Mouse (Mus musculus): ENCODE measurements around the gene Adra2b.

The Adra2b gene

DNA sequence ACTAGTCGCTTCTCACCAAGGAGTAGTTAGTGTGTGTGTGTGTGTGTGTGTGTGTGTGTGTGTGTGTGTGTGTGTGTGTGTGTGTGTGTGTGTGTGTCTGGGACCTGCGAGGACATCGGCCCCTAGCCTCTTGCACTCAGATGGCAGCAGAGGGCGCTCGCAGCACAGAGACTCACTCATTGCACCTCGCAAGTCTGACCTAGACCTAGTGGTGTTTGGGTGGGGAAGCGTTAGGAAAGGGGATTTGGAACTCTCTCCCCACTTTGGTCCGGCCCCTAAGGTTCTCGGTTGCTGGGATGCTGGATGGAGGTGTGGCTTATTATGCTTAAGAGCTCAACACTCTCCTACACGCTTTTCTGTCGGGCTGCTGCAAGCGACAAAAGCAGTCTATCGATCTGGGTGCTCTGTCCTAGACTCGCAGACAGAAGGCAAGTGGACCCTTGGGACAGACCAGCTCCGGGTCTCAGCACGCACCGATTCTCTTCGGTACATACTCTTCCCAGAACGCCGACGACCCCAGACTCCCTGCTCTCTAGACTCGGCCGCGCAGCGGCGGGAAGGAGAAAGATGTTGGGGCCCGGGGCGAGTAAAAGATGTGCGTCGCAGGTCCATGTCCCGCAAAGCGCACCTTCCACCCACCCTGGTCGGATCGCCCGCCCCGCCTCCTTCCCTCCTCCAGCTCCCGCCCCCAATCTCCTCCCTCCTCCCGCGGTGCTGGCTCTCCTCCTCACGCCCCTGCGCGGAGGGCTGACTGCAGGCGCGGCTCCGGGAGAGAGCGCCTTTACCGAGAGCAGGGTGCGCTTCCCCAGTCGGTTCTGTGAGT, at the start of gene Adra2b:
Adra2b (plus strand) TSS at position 750 of the 823 bp plus-strand sequence.
- DNase-seq (ENCODE audit: low read depth, low spot score), result peak; percentile 95

DNA sequence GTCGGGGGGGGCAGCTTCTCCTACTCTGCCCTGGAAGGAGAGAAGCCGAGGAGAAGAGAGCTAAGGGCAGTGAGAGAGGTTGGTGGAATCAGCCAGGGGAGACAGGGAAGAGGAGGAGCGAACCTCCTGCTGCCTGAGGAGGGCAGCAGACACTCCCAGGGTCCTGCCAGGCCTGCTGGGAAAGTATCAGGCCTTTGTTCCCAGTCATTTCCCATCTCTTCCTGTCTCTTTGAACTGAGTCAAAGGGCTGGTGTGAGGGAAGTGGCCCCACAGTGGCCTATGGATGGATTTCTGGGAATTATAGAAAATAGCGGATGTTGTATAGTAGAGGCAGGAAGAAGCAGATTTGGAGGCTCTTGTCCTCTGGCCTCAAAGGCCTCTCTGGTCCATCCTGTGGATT, 49.1 kb upstream of the Adra2b start:
- peak; percentile 27 for DNase-seq (ENCODE audit: low read depth, low spot score)

DNA sequence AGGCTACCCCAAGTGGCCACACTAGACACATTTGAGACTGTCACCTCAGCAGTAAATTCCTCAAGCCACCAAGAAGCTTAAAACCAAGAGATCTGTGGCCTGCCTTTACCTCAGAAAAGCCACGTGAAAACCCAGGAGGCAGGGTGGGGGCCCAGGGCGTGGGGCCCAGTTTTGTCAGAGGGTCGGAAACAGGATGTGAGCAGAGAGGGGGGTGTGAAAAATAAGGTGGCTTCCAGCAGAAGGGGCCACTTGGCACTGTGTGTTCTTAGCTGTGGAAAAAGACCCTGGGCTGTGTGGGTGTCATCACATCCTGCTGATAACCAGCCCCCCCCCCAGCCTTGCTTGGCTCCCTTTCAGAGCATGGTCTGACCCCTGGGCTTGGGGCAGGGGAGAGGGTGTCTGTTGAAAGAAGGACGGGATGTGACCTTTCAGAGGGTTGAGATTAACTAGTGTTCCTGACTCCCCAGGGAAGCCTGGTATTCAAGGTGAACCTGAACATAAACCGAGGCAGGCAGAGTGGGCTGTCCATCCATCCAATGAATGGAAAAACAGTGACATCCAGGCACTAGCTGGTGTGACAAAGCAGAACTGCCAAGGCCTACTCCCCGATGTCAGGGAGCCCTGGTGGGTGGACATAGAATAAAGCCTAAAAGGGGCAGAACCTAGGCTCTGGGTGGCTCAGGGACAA, 48.4 kb upstream of the Adra2b start:
- DNase-seq (ENCODE audit: low read depth, low spot score), result no peak

DNA sequence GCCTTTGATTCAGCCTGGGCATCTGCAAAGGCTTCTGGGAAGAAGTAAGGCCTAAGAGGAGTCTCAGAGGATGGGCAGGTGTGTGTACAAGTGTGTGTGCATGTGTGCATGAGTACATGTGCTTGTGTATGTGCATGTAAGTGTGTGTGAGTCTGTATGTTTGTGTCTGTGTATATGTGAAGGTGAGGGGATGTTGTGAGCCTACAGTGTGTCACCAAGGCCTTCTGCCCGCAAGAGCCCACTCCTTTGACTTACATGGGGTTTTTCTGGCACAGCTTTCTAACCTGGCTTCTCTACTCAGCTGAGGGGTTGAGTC, 47.9 kb upstream of the Adra2b start:
- no peak for DNase-seq (ENCODE audit: low read depth, low spot score)

DNA sequence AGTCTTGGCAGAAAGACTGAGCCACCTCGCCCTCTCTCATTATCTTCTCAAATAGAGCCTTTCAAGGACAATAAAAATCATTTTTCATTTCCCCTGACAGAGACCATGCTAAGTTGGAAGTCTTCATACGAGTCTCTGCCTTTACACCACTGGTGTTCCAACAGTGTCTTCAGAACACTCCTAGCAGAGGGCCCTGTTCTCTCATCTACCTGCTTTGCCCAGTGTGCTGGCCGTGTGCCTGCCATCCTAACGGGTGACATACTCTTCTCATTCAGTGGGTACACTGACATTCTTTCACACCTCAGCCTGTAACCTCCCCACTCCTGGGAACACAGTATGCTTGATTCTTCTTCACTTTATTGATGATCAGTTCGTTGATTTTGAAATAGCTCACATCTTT, 46.6 kb upstream of the Adra2b start:
- no peak for DNase-seq (ENCODE audit: low read depth, low spot score)

DNA sequence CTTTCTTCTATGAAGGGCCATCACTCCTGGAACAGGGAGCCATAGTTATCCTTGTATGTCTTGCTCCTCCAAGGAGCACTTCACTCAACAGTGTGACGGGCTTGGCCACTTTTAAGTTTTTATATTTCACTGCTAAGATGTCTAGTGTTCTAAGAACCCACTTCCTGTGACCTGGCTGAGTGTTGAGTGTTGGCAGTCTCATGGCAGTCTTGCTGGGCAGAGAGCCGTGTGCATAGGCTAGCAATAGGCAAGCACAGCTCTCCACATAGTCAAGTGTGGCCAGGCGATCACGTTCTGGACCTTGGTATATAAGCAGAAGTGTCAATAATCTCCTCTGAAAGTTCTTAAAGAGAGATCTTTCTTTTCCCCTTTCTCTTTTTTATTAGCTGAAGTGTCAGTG, 44.9 kb upstream of the Adra2b start:
- DNase-seq (ENCODE audit: low read depth, low spot score), result no peak

DNA sequence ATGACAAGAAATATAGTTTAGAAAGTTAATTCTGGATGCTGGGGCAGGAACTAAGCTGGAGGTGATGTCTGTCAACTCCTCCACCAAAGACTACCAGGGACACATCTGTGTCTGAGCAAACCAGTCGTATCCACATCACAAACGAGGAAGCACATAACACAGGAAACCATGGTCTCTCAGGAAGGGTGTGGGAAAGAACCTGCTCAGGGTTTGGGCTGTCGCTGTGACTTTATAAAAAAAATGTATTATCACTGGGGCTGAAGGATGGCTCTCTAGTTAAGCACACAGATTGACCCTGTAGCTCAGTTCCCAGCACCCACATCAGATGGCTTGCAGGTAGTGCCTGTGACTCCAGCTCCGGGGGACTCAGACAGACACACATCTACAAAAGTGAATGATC, 43.9 kb upstream of the Adra2b start:
- DNase-seq (ENCODE audit: low read depth, low spot score), result no peak

DNA sequence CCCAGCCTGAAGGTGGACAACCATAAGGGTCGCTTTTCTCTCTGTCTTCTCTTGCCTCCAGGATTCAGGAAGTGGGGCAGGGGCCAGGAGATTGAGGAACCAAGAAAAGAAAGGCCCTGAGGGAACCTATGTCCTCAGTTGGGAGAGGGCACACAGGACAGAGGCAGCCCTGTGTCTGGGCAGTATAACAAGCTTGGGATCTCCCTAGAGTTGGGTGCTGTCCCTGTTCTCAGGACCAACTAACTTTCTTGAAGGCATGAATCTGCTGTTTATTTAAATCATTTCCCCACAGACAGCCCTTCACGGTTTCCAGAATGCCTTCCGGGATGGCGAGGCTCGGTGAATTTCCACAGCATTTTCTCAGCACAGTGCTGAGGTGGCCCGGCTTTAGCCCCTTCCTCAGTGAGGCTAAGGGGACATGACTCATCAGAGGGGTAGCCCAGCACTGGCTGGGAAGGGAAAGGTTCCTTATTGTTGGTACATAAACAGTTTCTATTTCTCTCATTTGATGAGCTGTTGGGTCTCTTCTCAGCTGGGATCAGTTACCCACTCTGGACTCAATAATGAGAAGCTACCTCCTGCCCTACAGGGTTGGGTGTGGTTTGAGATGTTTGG, 40.2 kb upstream of the Adra2b start:
- DNase-seq (ENCODE audit: low read depth, low spot score), result no peak

DNA sequence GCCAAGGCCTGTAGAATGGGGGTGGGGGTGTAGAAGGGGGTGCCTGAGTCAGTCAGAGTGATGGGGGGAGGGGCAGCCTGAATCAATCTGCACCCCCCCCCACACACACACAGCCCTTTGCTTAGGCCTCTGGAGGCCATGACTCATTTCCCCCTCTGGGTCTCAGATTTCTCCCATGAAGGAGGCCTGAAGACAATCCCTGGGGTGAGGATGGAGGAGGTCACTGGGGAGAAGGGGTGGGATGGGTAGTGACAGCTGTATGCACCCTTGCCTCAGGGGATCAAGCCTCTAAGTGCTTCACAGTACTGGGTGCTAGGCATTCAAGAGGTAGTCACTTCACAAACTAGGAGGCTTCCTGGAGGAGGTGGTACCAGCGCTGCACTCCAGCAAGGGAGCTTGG, 39.3 kb upstream of the Adra2b start:
- DNase-seq (ENCODE audit: low read depth, low spot score), result no peak

DNA sequence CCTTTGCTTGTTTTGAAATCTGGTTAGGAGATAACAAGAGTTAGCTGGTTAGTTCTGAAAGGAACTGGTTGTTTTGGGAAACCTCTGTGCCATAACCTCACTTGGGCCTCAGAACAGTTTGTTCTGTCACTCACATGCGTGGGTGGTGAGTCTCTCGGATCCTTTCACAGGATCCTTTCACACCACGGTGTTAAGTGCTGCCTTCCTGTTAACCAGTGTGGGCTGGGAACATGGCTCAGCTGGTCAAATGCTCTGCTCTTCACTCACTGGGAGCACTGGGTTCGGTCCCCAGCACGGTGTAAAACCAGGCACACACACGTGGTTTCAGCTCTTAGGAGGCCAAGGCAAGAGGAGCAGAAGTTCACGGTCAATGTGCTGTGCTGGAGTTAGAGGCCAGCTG, 38.6 kb upstream of the Adra2b start:
- DNase-seq (ENCODE audit: low read depth, low spot score), result no peak

DNA sequence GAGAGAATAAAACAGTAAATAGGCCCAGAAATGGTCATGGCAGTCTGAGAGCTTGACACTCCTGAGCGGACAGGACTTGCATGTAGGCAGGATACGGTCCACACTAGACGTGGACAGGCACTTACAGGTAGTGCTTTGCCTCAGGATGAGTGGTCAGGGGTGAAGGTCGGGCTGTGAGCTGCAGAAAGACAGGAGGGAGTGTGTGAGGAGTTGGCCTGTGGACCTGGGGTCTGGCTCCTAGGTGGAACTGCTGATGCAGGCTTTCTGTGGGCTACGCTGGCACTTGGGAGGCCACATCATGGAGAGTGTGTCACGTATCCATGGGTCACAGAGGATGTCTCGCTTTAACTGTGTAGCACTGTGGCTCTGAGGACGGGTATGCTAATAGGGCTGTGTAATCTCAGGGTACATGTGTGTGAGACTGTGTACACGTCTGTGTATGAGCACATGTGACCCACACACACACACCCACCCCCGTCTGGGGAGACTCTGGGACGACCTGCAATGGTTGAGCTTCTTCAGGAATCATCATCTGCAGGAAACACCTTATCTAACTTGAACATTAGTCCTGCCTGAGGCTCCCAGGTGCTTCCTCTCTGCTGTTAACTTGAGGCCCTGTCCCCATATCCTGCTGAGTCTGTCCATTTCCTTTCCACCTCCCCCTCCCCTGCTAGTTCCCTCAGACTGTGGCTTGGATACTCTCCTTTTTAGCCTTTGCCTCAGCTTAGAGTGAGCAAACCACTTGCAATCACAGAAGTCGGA, 34.7 kb upstream of the Adra2b start:
- no peak for DNase-seq (ENCODE audit: low read depth, low spot score)

DNA sequence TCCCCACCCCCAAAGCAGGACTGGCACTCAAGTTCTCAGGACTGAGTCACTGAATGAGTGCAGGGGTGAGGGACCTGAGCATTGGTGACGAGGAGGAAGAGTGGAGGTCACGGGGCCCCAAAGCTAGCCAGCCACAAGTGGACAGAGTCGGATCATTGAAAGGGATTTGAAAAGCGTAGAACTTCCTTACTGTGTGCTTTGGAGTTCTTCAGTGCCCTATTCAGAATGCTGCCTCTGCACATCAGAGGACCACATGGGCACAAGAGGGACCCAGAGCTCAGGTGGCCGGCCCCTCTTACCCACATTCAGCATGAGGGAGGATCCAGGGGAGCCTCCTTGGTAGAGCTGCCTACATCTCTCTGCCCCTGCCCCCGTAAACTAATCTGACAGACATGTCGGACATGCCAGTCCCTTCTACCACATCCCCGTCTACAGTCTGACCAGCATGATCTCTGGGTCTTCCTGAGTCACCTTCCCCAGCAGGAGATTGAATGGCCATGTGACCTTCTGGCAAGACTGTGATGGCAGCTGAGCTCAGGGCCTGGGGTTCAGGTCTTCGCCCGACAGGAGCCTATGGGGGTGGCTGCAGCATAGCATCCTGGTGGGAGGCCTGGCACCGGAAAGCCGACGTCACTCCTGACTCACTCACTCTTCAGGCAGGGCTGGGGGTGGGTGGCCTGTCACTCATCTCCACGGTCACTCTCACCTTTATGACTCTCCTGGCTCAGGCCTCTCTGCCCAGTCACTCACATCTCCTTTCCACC, 30.0 kb upstream of the Adra2b start:
- no peak for DNase-seq (ENCODE audit: low read depth, low spot score)

DNA sequence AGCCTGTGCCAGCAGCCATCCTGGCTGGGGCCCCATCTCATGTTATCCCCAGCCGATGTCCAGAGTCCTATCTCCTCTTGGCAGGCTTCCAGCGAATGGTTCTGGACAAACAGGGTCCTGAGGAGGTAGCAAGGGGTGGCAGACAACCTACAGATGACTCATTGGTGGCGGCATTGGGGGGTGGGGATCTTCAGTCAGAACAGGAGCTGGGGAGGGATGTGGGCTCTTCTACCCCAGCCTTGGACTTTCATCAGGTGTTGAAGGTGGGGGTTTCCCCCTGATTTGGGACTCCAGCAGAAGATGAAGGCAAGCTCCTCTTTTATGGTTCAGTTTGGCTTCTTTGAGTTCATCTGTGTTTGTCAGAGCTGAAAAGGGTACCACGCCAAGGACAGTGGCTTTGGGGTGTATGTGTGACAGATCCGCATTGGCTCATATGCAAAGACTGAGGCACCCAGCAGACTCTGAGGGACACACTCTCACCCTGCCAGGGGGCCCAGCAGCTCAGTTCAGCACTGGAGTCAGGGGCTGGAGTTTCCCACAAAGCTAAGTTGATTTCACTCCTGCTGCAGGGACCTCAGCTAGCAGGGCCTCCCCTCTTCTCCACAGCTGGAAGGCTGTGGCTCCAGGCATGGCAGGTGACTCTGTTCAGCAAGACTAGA, 28.9 kb upstream of the Adra2b start:
- DNase-seq (ENCODE audit: low read depth, low spot score), result no peak

DNA sequence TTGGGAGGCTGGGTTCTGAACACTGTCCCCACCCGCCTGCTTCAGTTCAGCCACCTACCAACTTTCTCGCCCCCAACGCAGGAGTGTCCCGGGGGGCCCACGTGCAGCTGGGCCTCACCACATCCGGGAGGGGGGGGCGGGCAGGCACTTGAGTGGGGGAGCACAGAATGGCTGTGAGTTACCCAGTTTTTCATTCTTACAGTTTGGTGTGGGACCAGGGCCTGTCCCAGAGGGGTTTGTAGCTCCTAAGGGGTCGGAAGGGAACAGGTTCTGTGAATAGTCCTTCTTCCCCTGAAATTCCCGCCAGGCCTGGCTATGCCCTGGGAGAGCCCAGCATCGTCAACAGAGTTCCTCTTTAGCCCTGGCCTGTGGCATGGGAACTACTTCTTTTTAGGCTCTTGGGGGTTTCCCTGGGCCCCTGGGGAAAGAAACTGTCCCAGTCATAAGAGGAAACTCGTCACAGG, 27.9 kb upstream of the Adra2b start:
- DNase-seq (ENCODE audit: low read depth, low spot score), result no peak

DNA sequence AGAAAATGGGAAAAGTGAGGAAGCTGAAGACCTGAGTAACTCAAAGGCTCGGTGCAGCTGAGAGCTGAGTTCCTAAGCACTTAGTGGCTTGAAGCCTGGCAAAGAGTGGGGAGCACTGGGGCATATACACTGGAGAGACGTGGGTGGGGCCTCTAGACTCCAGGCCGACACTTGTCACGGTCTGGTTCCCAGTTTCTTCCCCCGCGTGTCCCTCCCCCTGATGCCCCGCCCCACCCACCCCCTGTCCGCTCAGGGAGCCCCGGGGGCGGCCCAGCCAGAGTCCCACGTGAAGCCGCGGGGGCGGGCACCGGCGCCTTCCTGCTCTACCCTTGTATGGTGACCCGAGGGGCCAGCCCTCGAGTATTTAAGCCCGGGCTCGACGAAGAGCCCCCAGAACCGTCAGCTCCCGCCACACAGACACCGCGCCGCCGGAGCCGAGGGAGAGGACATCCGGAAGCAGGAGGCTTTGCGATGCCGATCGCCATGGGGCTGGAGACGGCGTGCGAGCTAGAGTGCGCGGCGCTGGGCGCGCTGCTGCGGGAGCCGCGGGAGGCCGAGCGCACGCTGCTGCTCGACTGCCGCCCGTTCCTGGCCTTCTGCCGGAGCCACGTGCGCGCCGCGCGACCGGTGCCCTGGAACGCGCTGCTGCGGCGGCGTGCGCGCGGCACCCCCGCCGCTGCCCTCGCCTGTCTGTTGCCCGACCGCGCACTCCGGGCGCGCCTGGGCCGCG, 27.1 kb upstream of the Adra2b start, which contains the start of gene Dusp2:
Dusp2 (plus strand) TSS at position 393 of the 730 bp plus-strand sequence.
- peak; percentile 81 for DNase-seq (ENCODE audit: low read depth, low spot score)

DNA sequence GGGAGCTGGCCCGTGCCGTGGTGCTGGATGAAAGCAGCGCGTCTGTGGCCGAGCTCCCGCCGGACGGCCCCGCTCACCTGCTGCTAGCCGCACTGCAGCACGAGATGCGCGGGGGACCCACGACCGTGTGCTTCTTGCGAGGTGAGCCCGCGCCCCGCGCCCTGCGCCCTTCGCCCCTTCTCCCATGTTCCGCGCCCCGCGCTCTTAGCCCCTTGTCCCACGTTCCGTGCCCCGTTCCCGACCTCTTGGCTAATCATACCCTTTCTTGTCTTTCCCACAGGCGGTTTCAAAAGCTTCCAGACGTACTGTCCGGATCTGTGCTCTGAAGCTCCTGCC, 26.5 kb upstream of the Adra2b start:
- no peak for DNase-seq (ENCODE audit: low read depth, low spot score)

DNA sequence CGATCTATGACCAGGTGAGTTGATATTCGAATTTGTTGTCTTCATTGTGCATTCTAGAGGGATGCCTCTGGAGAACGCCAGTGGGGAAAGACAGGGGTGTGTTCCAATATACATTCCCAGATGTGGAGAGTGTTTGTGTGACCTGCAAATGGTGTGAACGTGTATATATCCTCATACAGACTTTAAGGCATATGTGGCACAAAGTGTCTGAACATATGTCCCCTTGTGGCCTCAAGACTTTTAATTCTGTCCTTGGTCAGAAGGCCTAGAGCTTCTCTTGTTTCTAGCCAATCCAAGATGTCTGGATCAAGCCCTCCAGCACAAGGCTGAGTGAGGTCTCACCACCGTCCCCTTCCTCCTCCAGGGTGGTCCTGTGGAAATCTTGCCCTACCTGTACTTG, 26.1 kb upstream of the Adra2b start:
- no peak for DNase-seq (ENCODE audit: low read depth, low spot score)

DNA sequence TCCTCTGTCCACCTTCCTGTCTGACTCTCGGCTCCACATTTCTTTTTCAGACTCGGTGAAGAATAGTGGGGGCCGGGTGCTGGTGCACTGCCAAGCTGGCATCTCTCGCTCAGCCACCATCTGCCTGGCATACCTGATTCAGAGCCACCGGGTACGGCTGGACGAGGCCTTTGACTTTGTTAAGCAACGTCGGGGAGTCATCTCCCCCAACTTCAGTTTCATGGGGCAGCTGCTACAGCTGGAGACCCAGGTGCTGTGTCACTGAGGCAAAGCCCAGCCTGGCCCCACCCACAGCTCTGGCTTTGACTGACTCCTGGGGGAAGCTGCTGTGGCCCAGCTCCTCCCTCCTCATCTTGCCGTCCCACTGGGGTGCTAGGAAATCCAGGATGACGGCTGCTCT, 25.5 kb upstream of the Adra2b start:
- no peak for DNase-seq (ENCODE audit: low read depth, low spot score)

DNA sequence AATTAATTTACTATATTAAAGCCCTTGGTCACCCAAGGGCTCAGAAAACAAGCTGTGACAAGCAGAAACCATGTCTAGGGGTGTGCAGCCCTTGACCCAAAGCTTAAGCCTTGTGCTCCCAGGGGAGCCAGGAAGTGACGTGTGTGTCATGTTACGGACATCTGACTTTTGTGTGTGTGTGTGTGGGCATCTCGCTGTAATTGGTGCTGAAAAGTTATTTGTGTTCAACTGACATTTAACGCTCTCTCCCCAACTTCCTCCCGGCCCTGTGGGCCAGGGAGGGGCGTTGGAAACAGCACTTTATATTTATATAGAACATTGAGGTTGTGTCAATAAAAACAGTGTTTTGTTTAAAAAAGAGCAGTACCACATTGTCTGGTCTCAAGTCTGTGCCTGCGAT, 25.0 kb upstream of the Adra2b start:
- DNase-seq (ENCODE audit: low read depth, low spot score), result no peak

DNA sequence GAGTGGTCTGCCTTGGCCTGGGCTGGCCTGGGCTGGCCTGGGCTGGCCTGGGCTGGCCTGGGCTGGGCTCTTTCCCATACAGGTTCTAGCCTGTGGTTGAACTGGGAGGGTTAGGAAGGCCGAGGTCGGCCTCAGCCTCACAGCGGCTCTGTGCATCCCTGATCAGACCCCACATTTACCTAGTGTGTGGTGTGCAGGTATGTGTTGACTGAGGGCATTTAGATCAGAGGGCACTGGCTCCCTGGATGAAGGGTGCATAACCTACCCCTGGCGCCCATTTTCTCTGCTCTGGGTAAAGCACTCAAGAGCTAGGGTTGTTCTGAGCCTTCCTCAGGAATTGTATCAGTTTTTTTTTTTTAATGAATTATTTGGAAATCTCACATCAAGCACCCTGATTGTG, 24.6 kb upstream of the Adra2b start, which contains the start of gene Astl:
Astl (plus strand) TSS at position 224 of the 400 bp plus-strand sequence.
- DNase-seq (ENCODE audit: low read depth, low spot score), result no peak

All from ZHBTc4 (cell line).